Mouse (Mus musculus) testis, adult 2 months (tissue): Measurements from ENCODE around the gene Nyap2. TPM values are rescaled to one million over a fixed set of nuclear protein-coding genes. Genes with fewer than 3 reads are reported as not detected.

ENCODE experiments used
- H3K27ac ChIP-seq: fragments of 200-500 bp; 2 replicates; pipeline ENCODE4 v1.5.1; 2012; ENCODE audit warnings: low read depth, low read length; ENCODE audit not compliant: control insufficient read depth, insufficient read depth
- H3K27me3 ChIP-seq: fragments of 200-500 bp; 2 replicates; pipeline ENCODE4 v1.6.1; 2012; ENCODE audit warnings: mild to moderate bottlenecking, low read length, moderate library complexity; ENCODE audit not compliant: control insufficient read depth, insufficient read depth
- H3K36me3 ChIP-seq: fragments of 200-500 bp; 2 replicates; pipeline ENCODE4 v1.6.1; 2012; ENCODE audit warnings: mild to moderate bottlenecking, low read length; ENCODE audit not compliant: control insufficient read depth, insufficient read depth
- H3K4me1 ChIP-seq: fragments of 200-500 bp; 2 replicates; pipeline ENCODE4 v1.6.1; 2012; ENCODE audit warnings: low read length; ENCODE audit not compliant: control insufficient read depth, insufficient read depth
- H3K4me3 ChIP-seq: fragments of 200-500 bp; 2 replicates; pipeline ENCODE4 v1.5.1; 2012; ENCODE audit warnings: low read depth, mild to moderate bottlenecking, low read length, moderate library complexity, mixed read lengths; ENCODE audit not compliant: control insufficient read depth
- CTCF ChIP-seq: fragments of 200-500 bp; IDR thresholded peaks from 2 replicates; pipeline ENCODE4 v1.5.1; 2012; ENCODE audit warnings: low read depth, mild to moderate bottlenecking, inconsistent platforms, low read length, moderate library complexity; ENCODE audit not compliant: control insufficient read depth, insufficient read depth, insufficient replicate concordance
- POLR2A ChIP-seq: fragments of 200-500 bp; IDR thresholded peaks from 2 replicates; pipeline ENCODE4 v1.6.1; 2012; ENCODE audit warnings: low read depth, mild to moderate bottlenecking, inconsistent platforms, low read length, moderate library complexity; ENCODE audit not compliant: control insufficient read depth
- polyA plus RNA-seq: library from polyadenylated mRNA; depleted of rRNA; stranded (reverse); fragments of >200 nt; gene quantifications from 2 replicates; pipeline ENCODE4 v1.2.3, GENCODE M21; 2012; rRNA removed

Gene Nyap2
- 0.02 and 0.04 TPM in 2 replicates for polyA plus RNA-seq

GRCm38 (mm10) chr1:81076831-81077664 lies at the start of gene Nyap2:
Nyap2 (plus strand) TSS chr1:81076950.
- Histone ChIP-seq H3K27ac (no peak within 1 kb of the TSS), H3K4me1 (no peaks in the 10 kb centered on the region), H3K36me3 (no peaks in the 10 kb centered on the region), H3K4me3 (no peak within 1 kb of the TSS), H3K27me3 (no peaks in the 10 kb centered on the region)
- TF ChIP-seq POLR2A (no peak), CTCF (no peak)

DNA sequence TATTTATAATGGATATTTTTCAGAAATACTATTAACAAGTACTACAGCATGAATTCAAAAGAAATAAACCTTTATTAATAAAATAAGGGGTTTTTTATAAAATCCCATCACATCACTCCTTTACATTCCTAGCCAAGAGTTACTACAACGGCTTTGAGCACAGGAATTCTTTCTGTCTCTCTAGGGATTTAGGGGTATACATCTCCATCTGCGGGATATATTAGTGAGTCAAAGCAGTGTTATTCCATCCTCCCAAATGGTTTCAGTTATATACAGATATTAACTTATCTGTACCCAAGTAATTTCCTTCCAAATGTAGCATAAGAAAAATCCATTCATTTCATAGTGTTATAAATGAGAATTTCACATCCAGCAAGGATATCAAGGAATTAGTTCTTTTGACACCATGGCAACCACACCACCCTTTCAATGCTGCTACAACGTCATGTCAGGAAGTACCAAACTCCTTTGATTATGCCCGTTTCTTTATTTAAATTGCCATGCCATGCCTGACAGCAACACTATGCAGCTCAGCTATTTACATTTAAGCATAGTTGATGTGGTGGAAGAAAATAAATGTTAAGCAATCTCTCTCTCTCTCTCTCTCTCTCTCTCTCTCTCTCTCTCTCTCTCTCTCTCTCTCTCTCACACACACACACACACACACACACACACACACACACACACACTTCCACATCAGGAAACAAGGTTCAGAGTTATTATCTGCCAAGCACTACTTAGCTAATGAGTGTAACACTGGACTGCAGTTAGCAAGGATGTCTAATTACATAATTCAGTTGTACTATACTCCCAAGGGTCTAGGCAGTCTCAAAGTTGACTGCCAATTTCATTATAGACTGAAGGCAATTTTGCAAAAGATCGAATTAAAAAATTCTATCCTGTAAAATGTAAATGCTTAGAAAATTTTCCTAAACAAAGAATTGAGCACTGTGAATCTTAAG lies 33.6 kb upstream of the Nyap2 start:
- no peaks in the 10 kb centered on the region for H3K4me1 ChIP-seq
- H3K27me3 ChIP-seq, result no peaks in the 10 kb centered on the region
- TF ChIP-seq CTCF (no peak), POLR2A (no peak)
- H3K27ac ChIP-seq, result no peak overlapping the region
- no peaks in the 10 kb centered on the region for H3K36me3 ChIP-seq
- no peak overlapping the region for H3K4me3 ChIP-seq

DNA sequence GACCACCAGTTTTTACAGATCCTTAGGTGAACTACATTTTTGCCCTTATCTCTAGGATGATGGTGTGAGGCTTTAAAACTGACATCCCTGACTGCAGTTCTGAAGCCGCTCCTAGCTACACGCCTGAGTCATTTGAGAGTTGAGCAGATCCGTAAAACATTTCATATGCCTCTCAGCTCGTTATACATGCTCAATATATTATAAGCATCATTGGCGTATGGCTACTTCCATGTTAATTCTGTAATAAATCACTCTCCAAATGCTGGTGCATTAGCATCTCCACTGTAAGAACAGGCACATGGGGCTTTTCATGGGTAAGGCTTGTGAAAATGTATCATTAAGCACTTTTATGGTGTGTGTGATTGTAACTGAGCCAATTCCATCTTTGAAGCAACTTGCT lies 18.4 kb upstream of the Nyap2 start:
- H3K4me3 ChIP-seq, result no peak overlapping the region
- TF ChIP-seq CTCF (no peak), POLR2A (no peak)
- no peak overlapping the region for H3K27ac ChIP-seq
- no peaks in the 10 kb centered on the region for H3K4me1 ChIP-seq
- H3K36me3 ChIP-seq, result no peaks in the 10 kb centered on the region
- H3K27me3 ChIP-seq, result no peaks in the 10 kb centered on the region

DNA sequence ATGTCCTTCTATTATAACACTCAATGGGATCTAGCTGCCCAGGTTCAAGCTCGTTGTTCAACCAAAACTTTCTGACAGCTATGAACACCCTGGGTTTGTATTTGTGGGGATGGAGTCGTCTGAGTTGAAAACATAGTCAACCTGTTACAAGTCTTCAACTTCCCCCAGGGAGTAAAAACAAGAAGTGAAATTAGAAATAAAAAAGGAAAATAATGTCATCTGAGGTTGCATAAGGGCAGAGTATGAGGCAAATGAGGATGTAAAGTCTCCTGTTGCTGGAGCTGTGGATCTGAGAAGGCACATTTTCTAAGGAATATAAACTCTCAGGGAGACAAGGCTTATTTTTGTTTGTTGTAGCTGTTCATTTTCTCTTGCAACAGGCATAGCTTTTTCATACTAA lies 17.9 kb upstream of the Nyap2 start:
- Histone ChIP-seq H3K4me3 (no peak overlapping the region), H3K4me1 (no peaks in the 10 kb centered on the region), H3K27me3 (no peaks in the 10 kb centered on the region), H3K27ac (no peak overlapping the region), H3K36me3 (no peaks in the 10 kb centered on the region)
- TF ChIP-seq CTCF, result no peak
- no peak for TF ChIP-seq POLR2A

- no peaks in the 10 kb centered on the region for H3K27me3 ChIP-seq
- H3K36me3 ChIP-seq, result no peaks in the 10 kb centered on the region
- H3K27ac ChIP-seq, result no peak overlapping the region
- H3K4me3 ChIP-seq, result no peak overlapping the region
- TF ChIP-seq CTCF, result no peak
- TF ChIP-seq POLR2A, result no peak
- H3K4me1 ChIP-seq, result no peaks in the 10 kb centered on the region
Observed at GRCm38 (mm10) chr1:81062811-81063210, 13.9 kb upstream of the Nyap2 start.

GRCm38 (mm10) chr1:81076259-81076658 lies 491 bp upstream of the Nyap2 start:
- Histone ChIP-seq H3K36me3 (no peaks in the 10 kb centered on the region), H3K4me1 (no peaks in the 10 kb centered on the region), H3K27me3 (no peaks in the 10 kb centered on the region), H3K27ac (no peak overlapping the region), H3K4me3 (no peak overlapping the region)
- TF ChIP-seq POLR2A (no peak), CTCF (no peak)
